Mouse (Mus musculus): ENCODE results near the gene Camsap3. TPM values are rescaled to one million over a fixed set of nuclear protein-coding genes. Genes with fewer than 3 reads are reported as not detected.
A peak's percentile ranks its signal among the peaks of the same experiment; 100 is the strongest.

The Camsap3 gene
- polyA plus RNA-seq, 1 experiment: 0.05 TPM

DNA sequence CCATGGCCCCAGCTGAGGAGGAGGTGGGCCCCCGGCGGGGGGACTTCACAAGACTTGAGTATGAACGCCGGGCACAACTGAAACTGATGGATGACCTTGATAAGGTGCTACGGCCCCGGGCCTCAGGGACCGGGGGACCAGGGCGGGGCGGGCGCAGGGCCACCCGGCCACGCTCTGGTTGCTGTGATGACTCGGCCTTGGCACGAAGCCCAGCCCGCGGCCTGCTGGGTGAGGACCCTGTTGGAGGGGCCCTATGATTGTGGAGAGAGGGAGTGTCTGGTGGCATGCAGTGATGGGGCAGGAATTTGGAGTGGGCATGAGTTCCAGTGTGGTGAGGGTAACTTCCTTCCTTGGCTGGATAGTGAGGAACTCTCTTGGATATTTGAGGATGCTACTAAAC lies 19.5 kb downstream of the Camsap3 start:
- no peaks in the 10 kb centered on the region for H3K27me3 ChIP-seq (ENCODE audit: control insufficient read depth, insufficient read depth, insufficient read length)
- TF ChIP-seq POLR2AphosphoS2 (IDR thresholded peaks at IDR 0.05; ENCODE audit: insufficient read length, low read depth) (peak; percentile 39), POLR2A (IDR thresholded peaks at IDR 0.05; ENCODE audit: insufficient read length, low read depth) (no peak), TCF12 (IDR thresholded peaks at IDR 0.05; ENCODE audit: insufficient read depth, poor library complexity, severe bottlenecking) (no peak), SRF (IDR thresholded peaks at IDR 0.05; ENCODE audit: control insufficient read depth, insufficient read length, low read depth) (no peak), E2F4 (IDR thresholded peaks at IDR 0.05; ENCODE audit: insufficient read depth) (no peak)
- no peak overlapping the region for H3ac ChIP-seq (ENCODE audit: control insufficient read depth, insufficient read length)
- H3K4me2 ChIP-seq (ENCODE audit: low read depth): no peak overlapping the region
- no peak overlapping the region for H3K4me3 ChIP-seq
- no peaks in the 10 kb centered on the region for H3K36me3 ChIP-seq (ENCODE audit: control insufficient read depth, insufficient read depth)
- no peaks in the 10 kb centered on the region for H3K79me2 ChIP-seq (ENCODE audit: control insufficient read depth, insufficient read depth)

DNA sequence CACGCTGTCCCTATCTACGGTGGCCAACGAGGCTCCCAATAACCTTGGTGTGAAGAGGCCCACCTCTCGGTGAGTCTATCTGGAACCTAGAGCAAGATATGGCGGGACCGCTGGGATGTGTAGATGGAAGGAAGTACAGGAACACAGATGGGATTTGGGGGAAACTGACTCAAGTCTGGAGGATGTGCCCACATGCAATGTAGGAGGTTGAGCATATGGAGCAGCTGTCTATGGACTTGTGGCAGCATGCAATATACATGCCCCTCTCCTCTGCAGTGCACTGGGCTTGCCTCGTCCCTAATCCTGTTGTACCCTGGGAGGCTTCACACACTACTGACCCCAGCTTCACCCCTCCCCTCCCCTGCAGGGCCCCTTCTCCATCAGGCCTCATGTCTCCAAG lies 20.7 kb downstream of the Camsap3 start:
- TF ChIP-seq POLR2AphosphoS2 (IDR thresholded peaks at IDR 0.05; ENCODE audit: insufficient read length, low read depth) (peak; percentile 40), USF1 (IDR thresholded peaks at IDR 0.05; ENCODE audit: low read depth) (no peak), MYOD1 (IDR thresholded peaks at IDR 0.05; ENCODE audit: control insufficient read depth in 1 of 3, insufficient read length in 2 of 3, low read depth in 2 of 3) (no peak)
- no peaks in the 10 kb centered on the region for H3K79me2 ChIP-seq (ENCODE audit: control insufficient read depth, insufficient read depth)
- H3ac ChIP-seq (ENCODE audit: control insufficient read depth, insufficient read length): no peak overlapping the region
- H3K36me3 ChIP-seq (ENCODE audit: control insufficient read depth, insufficient read depth): no peaks in the 10 kb centered on the region
- no peaks in the 10 kb centered on the region for H3K27me3 ChIP-seq (ENCODE audit: control insufficient read depth, insufficient read depth, insufficient read length)
- no peak overlapping the region for H3K4me3 ChIP-seq
- no peak overlapping the region for H3K4me2 ChIP-seq (ENCODE audit: low read depth)

DNA sequence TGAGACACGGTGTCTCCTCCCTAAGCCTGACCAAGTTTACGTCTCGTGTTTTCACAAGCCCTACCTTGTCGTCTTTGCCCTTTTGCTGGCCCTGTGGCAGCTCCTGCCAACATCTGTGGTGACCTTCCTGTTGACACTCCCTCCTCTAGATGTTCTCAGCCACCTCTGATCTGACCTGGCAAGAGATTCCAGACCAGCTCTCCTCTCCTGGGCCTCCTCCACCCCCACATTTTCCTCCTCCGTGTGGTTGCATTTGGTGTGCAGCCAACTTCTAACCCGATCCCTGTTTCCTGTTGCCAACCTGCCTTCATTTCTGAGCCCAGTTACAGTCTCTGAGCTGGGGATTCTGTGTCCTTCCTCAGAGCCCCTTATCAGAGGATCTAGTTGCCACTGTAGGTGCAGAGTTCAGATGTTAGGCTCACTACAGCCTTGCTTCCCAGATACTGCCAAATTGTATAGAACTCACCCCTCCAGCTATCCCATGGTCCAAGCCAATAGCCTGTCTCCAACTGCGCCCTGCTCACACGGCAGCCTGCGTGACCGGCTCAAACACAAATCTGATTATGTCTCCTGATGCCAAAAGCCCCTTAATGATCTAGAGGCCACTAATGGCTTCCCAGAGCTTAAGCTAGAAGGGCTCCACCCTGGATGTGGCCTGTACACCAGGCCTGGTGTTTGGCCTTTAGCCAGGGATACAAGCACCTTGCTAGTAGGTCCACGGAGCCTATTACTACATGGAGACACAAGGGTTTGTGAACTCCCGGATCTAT lies 22.1 kb downstream of the Camsap3 start:
- Histone ChIP-seq H3K36me3 (ENCODE audit: control insufficient read depth, insufficient read depth) (no peaks in the 10 kb centered on the region), H3K27me3 (ENCODE audit: control insufficient read depth, insufficient read depth, insufficient read length) (no peaks in the 10 kb centered on the region), H3K4me2 (ENCODE audit: low read depth) (no peak overlapping the region), H3K79me2 (ENCODE audit: control insufficient read depth, insufficient read depth) (no peaks in the 10 kb centered on the region), H3ac (ENCODE audit: control insufficient read depth, insufficient read length) (no peak overlapping the region), H3K4me3 (no peak overlapping the region)
- TF ChIP-seq POLR2A (IDR thresholded peaks at IDR 0.05; ENCODE audit: insufficient read length, low read depth) (no peak), USF1 (IDR thresholded peaks at IDR 0.05; ENCODE audit: low read depth) (no peak), TCF12 (IDR thresholded peaks at IDR 0.05; ENCODE audit: insufficient read depth, poor library complexity, severe bottlenecking) (no peak), MAX (IDR thresholded peaks at IDR 0.05; ENCODE audit: low read depth) (no peak), POLR2AphosphoS2 (IDR thresholded peaks at IDR 0.05; ENCODE audit: insufficient read length, low read depth) (no peak), TCF3 (IDR thresholded peaks at IDR 0.05; ENCODE audit: insufficient read length, low read depth) (no peak), E2F4 (IDR thresholded peaks at IDR 0.05; ENCODE audit: insufficient read depth) (no peak), REST (IDR thresholded peaks at IDR 0.05; ENCODE audit: insufficient read depth, insufficient read length) (no peak), SRF (IDR thresholded peaks at IDR 0.05; ENCODE audit: control insufficient read depth, insufficient read length, low read depth) (no peak), MYOG (IDR thresholded peaks at IDR 0.05; ENCODE audit: control insufficient read depth in 1 of 3, insufficient read depth in 1 of 3, insufficient read length in 2 of 3, low read depth in 2 of 3) (no peak), MYOD1 (IDR thresholded peaks at IDR 0.05; ENCODE audit: control insufficient read depth in 1 of 3, insufficient read length in 2 of 3, low read depth in 2 of 3) (no peak), CEBPB (IDR thresholded peaks at IDR 0.05; ENCODE audit: insufficient read depth, poor library complexity, severe bottlenecking) (no peak)

DNA sequence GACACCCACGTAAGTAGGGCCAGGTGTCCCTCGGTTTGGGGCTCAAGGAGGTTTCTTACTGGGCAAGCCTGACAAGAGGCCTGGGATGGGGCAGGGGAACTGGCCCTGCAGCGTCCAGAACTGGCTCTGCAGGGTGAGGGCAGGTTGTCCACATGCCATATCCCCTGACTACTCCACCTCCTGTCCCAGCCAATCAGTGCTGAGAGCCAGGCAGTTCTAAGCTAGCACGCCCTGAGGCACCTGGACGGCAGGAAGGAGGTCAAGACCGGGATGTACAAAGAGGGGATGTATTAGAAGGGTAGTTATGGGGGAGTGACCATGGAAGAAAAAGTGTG lies 22.7 kb downstream of the Camsap3 start:
- H3K4me3 ChIP-seq: no peak overlapping the region
- H3K4me2 ChIP-seq (ENCODE audit: low read depth): no peak overlapping the region
- H3K79me2 ChIP-seq (ENCODE audit: control insufficient read depth, insufficient read depth): no peaks in the 10 kb centered on the region
- TF ChIP-seq POLR2AphosphoS2 (IDR thresholded peaks at IDR 0.05; ENCODE audit: insufficient read length, low read depth) (no peak), SRF (IDR thresholded peaks at IDR 0.05; ENCODE audit: control insufficient read depth, insufficient read length, low read depth) (no peak), USF1 (IDR thresholded peaks at IDR 0.05; ENCODE audit: low read depth) (no peak), TCF3 (IDR thresholded peaks at IDR 0.05; ENCODE audit: insufficient read length, low read depth) (no peak)
- no peak overlapping the region for H3ac ChIP-seq (ENCODE audit: control insufficient read depth, insufficient read length)
- peaks cover 2% of the 10 kb centered on the region for H3K36me3 ChIP-seq (ENCODE audit: control insufficient read depth, insufficient read depth)
- H3K27me3 ChIP-seq (ENCODE audit: control insufficient read depth, insufficient read depth, insufficient read length): no peaks in the 10 kb centered on the region

DNA sequence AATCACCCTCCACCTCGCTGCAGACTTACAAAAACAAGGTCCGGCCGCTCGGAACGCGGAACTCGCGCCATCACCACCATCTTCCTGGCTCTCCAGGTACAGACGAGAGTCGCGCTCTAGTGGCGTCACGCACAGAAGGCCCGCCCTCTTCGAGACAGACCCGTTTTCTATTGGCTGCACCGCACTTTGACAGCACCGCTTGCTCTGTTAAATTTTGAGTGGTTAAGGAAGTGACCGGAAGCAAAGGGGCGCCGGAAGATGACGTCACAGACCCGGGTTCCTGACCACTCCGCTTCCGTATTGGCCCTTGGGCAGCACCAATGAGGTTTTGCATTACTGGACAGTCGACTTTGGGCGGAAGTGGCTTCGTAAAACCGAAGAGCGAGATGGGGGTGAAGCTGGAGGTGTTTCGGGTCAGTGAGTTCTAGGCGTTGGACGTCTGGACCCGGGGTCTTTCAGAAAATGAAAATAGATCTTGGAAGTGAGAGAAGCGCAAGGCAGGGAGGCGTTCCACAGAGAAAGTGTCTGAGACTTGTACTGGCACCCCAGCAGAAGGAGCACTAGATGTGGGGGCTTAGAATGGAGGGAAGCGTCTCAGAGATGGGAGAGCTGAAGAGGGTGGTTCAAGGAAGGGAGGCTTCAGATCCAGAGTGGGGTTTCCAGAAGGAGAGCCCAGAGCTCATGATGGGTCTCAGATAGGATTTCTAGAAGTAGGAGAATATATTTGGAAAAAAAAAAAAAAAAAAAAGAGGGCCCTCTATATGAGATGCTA lies 34.3 kb downstream of the Camsap3 start, which contains the start of the genes Xab2 and Pet100:
Xab2 (minus strand) TSS at position 118 of the 772 bp plus-strand sequence.
Pet100 (plus strand) TSS at position 350 of the 772 bp plus-strand sequence.
- H3ac ChIP-seq (ENCODE audit: control insufficient read depth, insufficient read length): peak within 1 kb of the TSS; percentile 11
- H3K4me2 ChIP-seq (ENCODE audit: low read depth): peak within 1 kb of the TSS; percentile 93
- peaks cover 27% of the 10 kb centered on the region for H3K79me2 ChIP-seq (ENCODE audit: control insufficient read depth, insufficient read depth)
- H3K4me3 ChIP-seq: peak within 1 kb of the TSS; percentile 91
- no peaks in the 10 kb centered on the region for H3K27me3 ChIP-seq (ENCODE audit: control insufficient read depth, insufficient read depth, insufficient read length)
- no peaks in the 10 kb centered on the region for H3K36me3 ChIP-seq (ENCODE audit: control insufficient read depth, insufficient read depth)
- TF ChIP-seq TCF12 (IDR thresholded peaks at IDR 0.05; ENCODE audit: insufficient read depth, poor library complexity, severe bottlenecking): no peak
- TF ChIP-seq POLR2AphosphoS2 (IDR thresholded peaks at IDR 0.05; ENCODE audit: insufficient read length, low read depth): peak; percentile 51
- TF ChIP-seq SRF (IDR thresholded peaks at IDR 0.05; ENCODE audit: control insufficient read depth, insufficient read length, low read depth): peak; percentile 84
- TF ChIP-seq USF1 (IDR thresholded peaks at IDR 0.05; ENCODE audit: low read depth): no peak
- TF ChIP-seq E2F4 (IDR thresholded peaks at IDR 0.05; ENCODE audit: insufficient read depth): peak; percentile 4
- TF ChIP-seq MYOG (IDR thresholded peaks at IDR 0.05; ENCODE audit: control insufficient read depth in 1 of 3, insufficient read depth in 1 of 3, insufficient read length in 2 of 3, low read depth in 2 of 3): no peak
- TF ChIP-seq MYOD1 (IDR thresholded peaks at IDR 0.05; ENCODE audit: control insufficient read depth in 1 of 3, insufficient read length in 2 of 3, low read depth in 2 of 3): no peak
- no peak for TF ChIP-seq CEBPB (IDR thresholded peaks at IDR 0.05; ENCODE audit: insufficient read depth, poor library complexity, severe bottlenecking)
- TF ChIP-seq POLR2A (IDR thresholded peaks at IDR 0.05; ENCODE audit: insufficient read length, low read depth): peak; percentile 68
- no peak for TF ChIP-seq MAX (IDR thresholded peaks at IDR 0.05; ENCODE audit: low read depth)
- TF ChIP-seq REST (IDR thresholded peaks at IDR 0.05; ENCODE audit: insufficient read depth, insufficient read length): no peak

Measured in myocyte (in vitro differentiated cells).